Mouse (Mus musculus) limb, embryonic 10.5 days (tissue): ENCODE results near the gene Grik4. TPM values are rescaled to one million over a fixed set of nuclear protein-coding genes. Genes with fewer than 3 reads are reported as not detected.

ENCODE experiments used
- DNase-seq: peaks from one replicate; pipeline ENCODE4 v3.0.0-alpha.2; 2017; ENCODE audit warnings: low spot score
- H3K27ac ChIP-seq: fragments of 300-500 bp; sonication (generic); 2 replicates; pipeline ENCODE4 v1.5.1; 2016; ENCODE audit warnings: mild to moderate bottlenecking
- H3K27me3 ChIP-seq: fragments of 300-500 bp; sonication (generic); 2 replicates; pipeline ENCODE4 v1.6.1; 2016; ENCODE audit warnings: low read depth, mild to moderate bottlenecking; ENCODE audit not compliant: poor library complexity, severe bottlenecking
- H3K36me3 ChIP-seq: fragments of 300-500 bp; sonication (generic); 2 replicates; pipeline ENCODE4 v1.6.1; 2016; ENCODE audit warnings: mild to moderate bottlenecking, moderate library complexity
- H3K4me1 ChIP-seq: fragments of 300-500 bp; sonication (generic); 2 replicates; pipeline ENCODE4 v1.6.1; 2016
- H3K4me3 ChIP-seq: fragments of 300-500 bp; sonication (generic); 2 replicates; pipeline ENCODE4 v1.5.1; 2016; ENCODE audit warnings: mild to moderate bottlenecking, moderate library complexity
- H3K9me3 ChIP-seq: fragments of 300-500 bp; sonication (generic); replicated peaks from 2 replicates; pipeline ENCODE4 v1.6.1; 2016; ENCODE audit warnings: mild to moderate bottlenecking
- WGBS: fragments of 180-500 bp; shearing (Covaris S2); methylation state at CpG from one replicate; pipeline ENCODE4 v1.1.7; 2016; 5-methylcytosine and 5-hydroxymethylcytosine counted together
- polyA plus RNA-seq: library from polyadenylated mRNA; unstranded; fragments of >200 nt; fragmentation: Nextera tagmentation; extraction: Ambion mirVana; gene quantifications from 2 replicates; pipeline ENCODE4 v1.2.1, GENCODE M21; 2016

Grik4 gene
- polyA plus RNA-seq, 1 experiment from 2014 or later = 2.2 TPM

GRCm38 (mm10) chr9:42870257-42870656 lies 74.0 kb downstream of the Grik4 start:
- H3K4me1 ChIP-seq = peaks cover 31% of the 10 kb centered on the region
- no peak overlapping the region for H3K4me3 ChIP-seq
- H3K36me3 ChIP-seq = no peaks in the 10 kb centered on the region
- H3K27ac ChIP-seq = no peak overlapping the region
- H3K27me3 ChIP-seq = no peaks in the 10 kb centered on the region
- WGBS = 50% methylated on average over 9 of the region's 9 CpGs
- DNase-seq = no peak
- H3K9me3 ChIP-seq = no peaks in the 10 kb centered on the region

DNA sequence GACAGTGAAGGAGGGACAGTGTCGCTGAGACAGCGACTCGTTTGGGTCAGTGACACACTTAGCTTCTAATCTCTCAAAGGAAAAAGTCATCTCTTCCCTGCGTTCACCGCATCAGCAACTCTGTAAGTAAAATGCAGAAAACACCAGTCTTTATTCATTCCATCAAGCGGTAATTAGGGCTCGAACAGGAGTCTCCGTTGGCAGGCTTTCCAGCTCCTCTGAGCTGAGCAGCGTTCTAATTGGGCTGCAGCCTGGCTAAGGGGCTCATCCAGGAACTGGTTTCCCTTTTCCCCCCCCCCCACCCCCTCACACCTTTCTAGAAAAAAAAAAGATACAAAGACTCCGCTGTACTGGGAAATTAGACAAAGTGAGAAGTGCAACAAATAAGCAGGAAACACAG lies 75.8 kb downstream of the Grik4 start:
- Histone ChIP-seq H3K9me3 (no peaks in the 10 kb centered on the region), H3K4me1 (peaks cover 39% of the 10 kb centered on the region), H3K27ac (no peak overlapping the region; the same call in 1 of the 2 replicates), H3K4me3 (no peak overlapping the region), H3K36me3 (no peaks in the 10 kb centered on the region), H3K27me3 (no peaks in the 10 kb centered on the region)
- no peak for DNase-seq
- WGBS = 59% methylated on average over 10 of the region's 10 CpGs

DNA sequence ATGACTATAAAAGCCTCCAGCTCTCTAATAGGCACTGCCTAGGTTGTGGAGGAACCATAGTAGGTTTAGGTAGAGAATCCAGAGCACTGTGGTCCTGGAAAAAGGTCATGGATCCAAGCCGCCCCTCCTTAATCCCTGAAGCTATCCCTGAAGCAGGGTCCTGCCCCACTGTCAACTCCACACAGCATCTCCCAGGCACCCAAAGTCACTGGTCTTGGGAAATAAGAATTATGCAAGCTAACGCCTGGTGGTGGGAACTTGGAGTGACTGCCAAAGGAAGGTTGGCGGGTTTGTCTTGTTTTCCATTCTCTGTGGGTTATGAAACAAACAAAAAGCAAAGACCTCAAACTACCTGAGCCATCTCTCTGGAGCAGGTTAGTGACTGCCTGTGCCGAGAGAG lies 77.6 kb downstream of the Grik4 start:
- no peaks in the 10 kb centered on the region for H3K36me3 ChIP-seq
- 0 out of 2 replicates have a peak overlapping the region, but pooled peaks have one; percentile 2 for H3K27ac ChIP-seq
- no peak overlapping the region for H3K4me3 ChIP-seq
- H3K4me1 ChIP-seq = peaks cover 39% of the 10 kb centered on the region
- no peak for DNase-seq
- no peaks in the 10 kb centered on the region for H3K27me3 ChIP-seq
- 89% methylated on average over 4 of the region's 4 CpGs for whole genome bisulfite sequencing
- no peaks in the 10 kb centered on the region for H3K9me3 ChIP-seq

- Histone ChIP-seq H3K9me3 (no peaks in the 10 kb centered on the region), H3K4me1 (peaks cover 43% of the 10 kb centered on the region), H3K36me3 (no peaks in the 10 kb centered on the region), H3K4me3 (no peak overlapping the region), H3K27me3 (no peaks in the 10 kb centered on the region), H3K27ac (peak overlapping the region; percentile 72; the same call in 1 of the 2 replicates)
- 55% methylated on average over 11 of the region's 11 CpGs for WGBS
- DNase-seq = no peak
Measured at GRCm38 (mm10) chr9:42865036-42865829, 79.1 kb downstream of the Grik4 start.

- Histone ChIP-seq H3K4me1 (peaks cover 39% of the 10 kb centered on the region), H3K27me3 (no peaks in the 10 kb centered on the region), H3K9me3 (no peaks in the 10 kb centered on the region), H3K36me3 (no peaks in the 10 kb centered on the region), H3K4me3 (no peak overlapping the region), H3K27ac (no peak overlapping the region)
- 85% methylated on average over 5 of the region's 5 CpGs for WGBS
- DNase-seq = no peak
Measured at GRCm38 (mm10) chr9:42863360-42863759, 80.9 kb downstream of the Grik4 start.

DNA sequence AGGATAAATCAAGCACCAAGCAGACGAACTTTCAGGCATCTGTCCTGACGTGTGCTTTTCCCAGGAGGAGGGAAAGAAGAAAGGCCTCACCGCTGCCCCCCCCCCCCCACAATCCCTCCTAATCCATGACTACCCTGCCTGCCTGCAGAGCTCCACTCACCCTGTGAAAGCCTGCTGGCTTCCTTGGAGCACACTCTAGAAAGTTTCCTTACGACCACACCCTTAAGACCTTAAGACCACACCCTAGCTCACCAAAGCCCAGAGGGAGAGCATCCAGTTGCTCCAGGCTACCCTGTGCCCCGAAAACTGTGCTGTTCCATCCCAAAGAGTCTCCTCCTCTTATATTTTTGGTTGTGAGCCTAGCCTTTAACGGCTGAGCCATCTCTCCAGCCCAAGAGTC lies 82.6 kb downstream of the Grik4 start:
- Histone ChIP-seq H3K4me1 (peaks cover 34% of the 10 kb centered on the region), H3K36me3 (no peaks in the 10 kb centered on the region), H3K27ac (no peak overlapping the region), H3K9me3 (no peaks in the 10 kb centered on the region), H3K27me3 (no peaks in the 10 kb centered on the region), H3K4me3 (no peak overlapping the region)
- no peak for DNase-seq
- 77% methylated on average over 6 of the region's 6 CpGs for WGBS

DNA sequence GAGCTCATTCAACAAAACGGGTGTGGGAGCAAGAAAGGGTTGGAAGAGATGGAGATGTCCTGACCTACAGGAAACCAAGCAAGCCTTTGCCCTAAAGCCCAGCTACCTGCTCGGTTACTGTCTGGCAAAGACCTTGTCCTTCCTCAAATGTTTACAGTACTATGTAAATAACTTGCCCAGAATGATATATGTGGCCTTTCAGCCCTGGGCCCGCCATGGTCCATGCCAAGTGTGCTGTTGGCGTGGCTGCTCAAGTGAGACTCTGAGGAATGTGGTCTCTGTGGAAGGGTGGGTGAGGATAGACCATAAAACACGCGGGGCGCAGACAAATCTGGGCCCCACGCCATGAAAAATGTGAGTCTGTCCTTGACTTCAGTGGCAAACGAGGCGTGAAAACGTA lies 83.1 kb downstream of the Grik4 start:
- Histone ChIP-seq H3K4me1 (peaks cover 29% of the 10 kb centered on the region), H3K27ac (no peak overlapping the region), H3K36me3 (no peaks in the 10 kb centered on the region), H3K27me3 (no peaks in the 10 kb centered on the region), H3K9me3 (no peaks in the 10 kb centered on the region), H3K4me3 (no peak overlapping the region)
- 91% methylated on average over 11 of the region's 11 CpGs for WGBS
- DNase-seq = no peak

- Histone ChIP-seq H3K27me3 (no peaks in the 10 kb centered on the region), H3K9me3 (no peaks in the 10 kb centered on the region), H3K27ac (no peak overlapping the region), H3K4me3 (no peak overlapping the region), H3K36me3 (no peaks in the 10 kb centered on the region), H3K4me1 (peaks cover 19% of the 10 kb centered on the region)
- no peak for DNase-seq
- 85% methylated on average over 10 of the region's 10 CpGs for WGBS
Measured at GRCm38 (mm10) chr9:42859959-42860794, 84.1 kb downstream of the Grik4 start.

- Histone ChIP-seq H3K36me3 (no peaks in the 10 kb centered on the region), H3K27ac (no peak overlapping the region), H3K27me3 (no peaks in the 10 kb centered on the region), H3K9me3 (no peaks in the 10 kb centered on the region), H3K4me1 (peaks cover 11% of the 10 kb centered on the region; the same call in 1 of the 2 replicates), H3K4me3 (no peak overlapping the region)
- 76% methylated on average over 4 of the region's 4 CpGs for WGBS
- DNase-seq = no peak
Measured at GRCm38 (mm10) chr9:42858998-42859690, 85.1 kb downstream of the Grik4 start.

DNA sequence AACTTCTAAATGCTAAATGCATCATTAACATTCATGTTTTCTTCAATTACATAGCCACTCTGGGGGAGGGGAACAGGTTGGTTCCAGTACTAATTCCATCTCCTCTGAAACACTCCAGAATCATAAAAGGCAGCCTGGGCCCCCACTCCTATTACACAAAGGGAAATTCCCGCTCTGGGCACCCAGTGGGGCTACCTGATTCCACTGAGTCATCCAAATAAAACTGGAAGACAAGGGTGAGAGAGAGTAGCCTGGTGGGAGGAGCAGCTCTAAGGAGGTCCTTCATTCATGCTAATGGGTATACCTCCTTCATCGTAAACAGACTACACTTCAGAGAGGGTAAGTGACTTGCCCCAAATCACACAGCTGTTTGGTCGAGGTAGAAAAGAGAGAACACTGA lies 85.7 kb downstream of the Grik4 start:
- no peak overlapping the region for H3K4me3 ChIP-seq
- H3K4me1 ChIP-seq = peaks cover 11% of the 10 kb centered on the region; the same call in 1 of the 2 replicates
- no peak overlapping the region for H3K27ac ChIP-seq
- H3K9me3 ChIP-seq = no peaks in the 10 kb centered on the region
- 60% methylated on average over 3 of the region's 3 CpGs for WGBS
- DNase-seq = no peak
- no peaks in the 10 kb centered on the region for H3K27me3 ChIP-seq
- no peaks in the 10 kb centered on the region for H3K36me3 ChIP-seq

DNA sequence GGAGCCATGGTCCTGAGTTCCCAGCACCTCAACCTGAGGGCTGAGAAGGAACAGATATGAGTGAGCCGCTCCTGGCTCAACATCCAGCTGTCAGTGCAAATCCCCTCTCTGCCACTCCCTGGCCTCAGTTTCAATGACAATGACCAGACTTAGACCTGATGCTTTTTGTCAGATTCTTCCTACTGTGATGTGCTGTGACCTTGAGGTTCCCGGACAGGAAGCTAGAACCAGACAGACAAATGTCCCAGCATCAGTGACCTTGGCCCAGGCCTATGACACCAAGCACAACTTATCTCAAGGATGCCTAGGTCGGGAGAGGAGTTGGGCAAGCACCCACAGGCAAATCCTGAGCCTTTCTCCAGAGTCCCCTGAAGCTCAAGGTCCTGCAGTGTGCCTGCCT lies 86.5 kb downstream of the Grik4 start:
- no peak for DNase-seq
- H3K27ac ChIP-seq = no peak overlapping the region
- H3K27me3 ChIP-seq = no peaks in the 10 kb centered on the region
- no peaks in the 10 kb centered on the region for H3K36me3 ChIP-seq
- WGBS = 81% methylated on average over 3 of the region's 3 CpGs
- H3K4me1 ChIP-seq = peaks cover 11% of the 10 kb centered on the region; the same call in 1 of the 2 replicates
- H3K4me3 ChIP-seq = no peak overlapping the region
- no peaks in the 10 kb centered on the region for H3K9me3 ChIP-seq

DNA sequence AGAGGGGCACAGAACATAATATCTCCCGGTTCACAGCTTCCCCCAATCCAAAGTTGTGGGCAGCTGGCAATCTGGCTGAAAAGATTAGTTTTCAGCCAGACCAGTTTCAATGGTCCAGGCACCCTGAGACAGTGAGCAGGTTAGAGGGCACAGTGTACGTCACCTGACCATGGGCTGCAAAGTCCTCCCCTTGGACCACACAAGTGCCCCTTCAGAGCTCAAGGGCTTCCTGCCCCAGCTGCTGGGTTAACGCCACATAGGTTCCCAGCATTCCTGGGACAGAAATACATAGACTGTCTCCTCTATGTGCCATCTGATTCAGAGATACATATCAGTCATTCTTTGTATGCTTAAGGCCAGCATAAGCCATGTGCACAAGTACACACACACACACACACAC lies 91.2 kb downstream of the Grik4 start:
- Histone ChIP-seq H3K4me3 (no peak overlapping the region), H3K36me3 (no peaks in the 10 kb centered on the region), H3K27ac (no peak overlapping the region), H3K4me1 (peaks cover 7% of the 10 kb centered on the region), H3K9me3 (no peaks in the 10 kb centered on the region), H3K27me3 (peaks cover 8% of the 10 kb centered on the region; the same call in 1 of the 2 replicates)
- WGBS = 79% methylated on average over 3 of the region's 3 CpGs
- no peak for DNase-seq
